Mouse (Mus musculus) stomach, postnatal 0 days (tissue): ENCODE measurements at regions not wholly inside any gene's neighbourhood (a gene's known extent, or its start where the extent isn't known, plus 50 kb on each side); places are given as distances from the start of the nearest gene placed in this dataset.
"Not testable (repeated sequence)": the region's sequence is repeated elsewhere in the genome, so short reads cannot be mapped to it uniquely, and the experiment has no call there.

Source experiments
- ATAC-seq: fragments of 200-750 bp; cut with Nextera tagmentation; 2 replicates; pipeline ENCODE4 v1.8.0; 2017; ENCODE audit not compliant: low FRiP score, low TSS enrichment
- DNase-seq: peaks from one replicate; pipeline ENCODE4 v3.0.0-alpha.2; 2016; ENCODE audit warnings: low spot score
- H3K27ac ChIP-seq: fragments of 300-500 bp; sonication (generic); replicated peaks from 2 replicates; pipeline ENCODE4 v1.5.1; 2014; ENCODE audit warnings: mild to moderate bottlenecking, control low read depth
- H3K27me3 ChIP-seq: fragments of 300-500 bp; sonication (generic); 2 replicates; pipeline ENCODE4 v1.6.1; 2014; ENCODE audit warnings: low read length; ENCODE audit not compliant: control insufficient read depth, insufficient read depth
- H3K36me3 ChIP-seq: fragments of 300-500 bp; sonication (generic); 2 replicates; pipeline ENCODE4 v1.6.1; 2014; ENCODE audit warnings: low read length, mixed read lengths; ENCODE audit not compliant: control insufficient read depth, insufficient read depth
- H3K4me1 ChIP-seq: fragments of 300-500 bp; sonication (generic); replicated peaks from 2 replicates; pipeline ENCODE4 v1.6.1; 2014; ENCODE audit warnings: antibody characterized with exemption; ENCODE audit not compliant: control insufficient read depth, insufficient read depth
- H3K4me2 ChIP-seq: fragments of 300-500 bp; sonication (generic); replicated peaks from 2 replicates; pipeline ENCODE4 v1.6.1; 2014; ENCODE audit warnings: low read depth, mild to moderate bottlenecking, control low read depth, moderate library complexity
- H3K4me3 ChIP-seq: fragments of 300-500 bp; sonication (generic); 2 replicates; pipeline ENCODE4 v1.5.1; 2014; ENCODE audit warnings: low read depth, low read length, control low read depth
- H3K9ac ChIP-seq: fragments of 300-500 bp; sonication (generic); 2 replicates; pipeline ENCODE4 v1.6.1; 2014; ENCODE audit warnings: mild to moderate bottlenecking, low read length, control low read depth, mixed read lengths
- H3K9me3 ChIP-seq: fragments of 300-500 bp; sonication (generic); 2 replicates; pipeline ENCODE4 v1.6.1; 2016; ENCODE audit warnings: low read length; ENCODE audit not compliant: control insufficient read depth
- CTCF ChIP-seq: IDR thresholded peaks from 2 replicates; pipeline ENCODE4 v1.5.1; 2016; ENCODE audit warnings: antibody characterized with exemption, low read depth, mild to moderate bottlenecking, moderate library complexity
- EP300 ChIP-seq: optimal IDR thresholded peaks from 2 replicates; pipeline ENCODE3; 2016; ENCODE audit warnings: antibody characterized with exemption
- WGBS: fragments of 180-500 bp; shearing (Covaris S2); extraction: QIAGEN DNeasy Blood & Tissue Kit; methylation state at CpG from one replicate; pipeline ENCODE4 v1.1.7; 2014; 5-methylcytosine and 5-hydroxymethylcytosine counted together

DNA sequence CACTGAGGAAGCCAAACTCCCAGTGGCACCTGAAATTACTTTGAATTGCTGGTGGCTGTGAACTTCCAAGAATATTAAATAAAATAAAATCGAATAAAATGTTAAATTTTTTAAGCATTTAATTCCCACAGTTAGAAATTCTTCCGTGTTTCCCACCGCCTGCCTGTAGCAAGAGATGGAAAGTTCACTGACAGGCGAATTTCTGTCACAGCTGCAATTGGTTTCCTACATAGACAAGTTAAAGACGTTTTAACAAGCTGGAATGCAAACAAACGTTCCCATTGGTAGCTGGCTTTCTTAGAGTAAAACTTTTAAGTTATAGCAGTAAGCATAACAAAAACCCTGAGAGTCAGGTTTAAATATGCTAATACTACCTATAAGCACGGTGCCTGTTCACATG, 95.0 kb downstream of the Pou4f1 start:
- TF ChIP-seq CTCF, result no peak
- no peak for TF ChIP-seq EP300
- H3K27ac ChIP-seq, result no peak overlapping the region
- no peak overlapping the region for H3K4me2 ChIP-seq
- H3K36me3 ChIP-seq, result no peaks in the 10 kb centered on the region
- no peak overlapping the region for H3K9ac ChIP-seq
- H3K4me1 ChIP-seq, result no peaks in the 10 kb centered on the region
- H3K9me3 ChIP-seq, result no peaks in the 10 kb centered on the region
- no peak for DNase-seq
- H3K4me3 ChIP-seq, result no peak overlapping the region
- ATAC-seq, result no peak
- WGBS, result 39% methylated on average over 7 of the region's 7 CpGs
- H3K27me3 ChIP-seq, result no peaks in the 10 kb centered on the region

DNA sequence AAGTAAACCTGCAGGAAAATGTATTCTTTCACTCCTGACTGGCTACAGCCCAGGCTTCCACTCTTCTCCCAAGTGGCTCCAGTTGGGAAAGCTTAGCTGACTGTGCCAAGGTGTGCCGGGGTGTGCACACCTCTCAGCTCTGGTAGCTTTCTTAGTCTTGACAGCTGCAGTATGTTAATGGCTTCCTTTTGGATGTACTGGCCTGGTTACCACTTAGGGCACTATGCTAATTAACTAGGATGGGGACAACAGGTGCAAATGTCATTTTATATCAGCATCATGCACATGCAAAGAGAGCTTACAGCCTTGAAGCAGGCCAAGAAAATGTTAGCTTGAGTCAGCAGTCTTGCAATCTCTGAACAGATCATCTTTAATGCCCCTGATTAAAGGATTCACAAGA, 111.2 kb downstream of the Pou4f1 start:
- Histone ChIP-seq H3K27me3 (no peaks in the 10 kb centered on the region), H3K27ac (no peak overlapping the region), H3K36me3 (no peaks in the 10 kb centered on the region), H3K4me2 (no peak overlapping the region), H3K9ac (no peak overlapping the region), H3K4me3 (no peak overlapping the region), H3K4me1 (no peaks in the 10 kb centered on the region), H3K9me3 (no peaks in the 10 kb centered on the region)
- TF ChIP-seq CTCF, result no peak
- TF ChIP-seq EP300, result no peak
- no peak for DNase-seq
- ATAC-seq, result no peak
- WGBS, result 79% methylated on average over 1 of the region's 1 CpGs

DNA sequence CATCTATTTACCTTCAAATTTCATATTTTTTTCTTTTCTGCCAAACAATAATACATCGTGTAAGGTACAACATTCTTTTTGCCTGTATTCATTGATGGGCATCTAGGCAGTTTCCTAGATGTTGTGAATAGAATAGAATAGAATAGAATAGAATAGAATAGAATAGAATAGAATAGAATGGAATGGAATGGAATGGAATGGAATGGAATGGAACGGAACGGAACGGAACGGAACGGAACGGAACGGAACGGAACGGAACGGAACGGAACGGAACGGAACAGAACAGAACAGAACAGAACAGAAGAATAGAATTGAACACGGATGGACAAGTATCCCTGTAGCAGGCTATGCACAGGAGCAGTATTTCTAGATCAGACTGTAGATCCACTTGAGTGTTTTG, 131.0 kb downstream of the Pou4f1 start:
- not testable (repeated sequence) for H3K9ac ChIP-seq, H3K27ac ChIP-seq, DNase-seq, H3K27me3 ChIP-seq, H3K36me3 ChIP-seq, H3K4me2 ChIP-seq, H3K4me3 ChIP-seq, ATAC-seq, H3K9me3 ChIP-seq, H3K4me1 ChIP-seq
- 96% methylated on average over 15 of the region's 15 CpGs for WGBS

- WGBS, result 45% methylated on average over 10 of the region's 10 CpGs
- no peak overlapping the region for H3K9ac ChIP-seq
- H3K4me3 ChIP-seq, result no peak overlapping the region
- ATAC-seq, result no peak
- no peak overlapping the region for H3K4me2 ChIP-seq
- no peaks in the 10 kb centered on the region for H3K27me3 ChIP-seq
- no peak for TF ChIP-seq EP300
- TF ChIP-seq CTCF, result no peak
- DNase-seq, result no peak
- H3K36me3 ChIP-seq, result no peaks in the 10 kb centered on the region
- H3K4me1 ChIP-seq, result no peaks in the 10 kb centered on the region
- no peak overlapping the region for H3K27ac ChIP-seq
- H3K9me3 ChIP-seq, result no peaks in the 10 kb centered on the region
Measured at GRCm38 (mm10) chr14:104326089-104326488, 141.7 kb downstream of the Pou4f1 start.

- Histone ChIP-seq H3K4me3 (no peak overlapping the region), H3K9ac (no peak overlapping the region), H3K27ac (no peak overlapping the region), H3K27me3 (no peaks in the 10 kb centered on the region), H3K36me3 (no peaks in the 10 kb centered on the region), H3K9me3 (no peaks in the 10 kb centered on the region), H3K4me2 (no peak overlapping the region), H3K4me1 (no peaks in the 10 kb centered on the region)
- DNase-seq, result no peak
- TF ChIP-seq EP300, result no peak
- TF ChIP-seq CTCF, result no peak
- 78% methylated on average over 5 of the region's 5 CpGs for WGBS
- ATAC-seq, result no peak
Measured at GRCm38 (mm10) chr14:104300141-104300540, 167.7 kb downstream of the Pou4f1 start.

DNA sequence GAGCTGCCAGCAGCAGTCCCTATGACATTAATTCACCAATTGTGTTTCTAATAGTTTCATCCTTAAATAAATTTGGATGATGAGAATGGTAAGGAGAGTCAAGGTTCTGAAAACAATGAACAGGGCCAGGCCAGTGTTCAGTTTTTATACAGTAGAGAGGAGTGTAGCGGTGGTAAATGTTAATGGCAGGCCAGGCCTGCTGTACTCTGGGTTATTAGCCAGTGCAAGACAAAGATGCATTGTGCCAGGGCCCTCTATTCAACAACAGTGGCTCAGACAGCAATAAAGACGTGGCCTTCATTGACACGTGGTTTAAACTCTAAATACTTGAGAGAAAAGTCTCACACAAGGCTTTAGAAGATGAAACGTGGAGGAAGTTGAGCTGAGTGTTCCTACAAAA, 169.5 kb downstream of the Pou4f1 start:
- Histone ChIP-seq H3K9me3 (no peaks in the 10 kb centered on the region), H3K9ac (no peak overlapping the region), H3K4me1 (no peaks in the 10 kb centered on the region), H3K27me3 (no peaks in the 10 kb centered on the region), H3K36me3 (no peaks in the 10 kb centered on the region), H3K4me2 (no peak overlapping the region), H3K4me3 (no peak overlapping the region), H3K27ac (no peak overlapping the region)
- 51% methylated on average over 4 of the region's 4 CpGs for WGBS
- ATAC-seq, result no peak
- DNase-seq, result no peak
- TF ChIP-seq EP300 (no peak), CTCF (no peak)
